Mouse (Mus musculus): ENCODE results near the gene Smim15. TPM values are rescaled to one million over a fixed set of nuclear protein-coding genes. Genes with fewer than 3 reads are reported as not detected.

Smim15 gene
- polyA plus RNA-seq (2015; fragmentation: Nextera tagmentation; extraction: Ambion mirVana): 47.4 and 50.6 TPM in 2 replicates

GRCm38 (mm10) chr13:108044222-108044941 is at the start of gene Smim15:
Gene Smim15, plus strand, starts transcription at chr13:108044446.
- Histone ChIP-seq H3K4me1 (ENCODE audit: control insufficient read depth, insufficient read depth, low read length) (peaks cover 15% of the 10 kb centered on the region), H3K9ac (ENCODE audit: low read depth, low read length) (peak within 1 kb of the TSS; percentile 98), H3K9me3 (ENCODE audit: control insufficient read depth, low read length) (no peaks in the 10 kb centered on the region), H3K27ac (ENCODE audit: low read length) (peak within 1 kb of the TSS; percentile 96), H3K27me3 (replicated peaks; ENCODE audit: control insufficient read depth, insufficient read depth, low read length) (no peaks in the 10 kb centered on the region), H3K4me3 (ENCODE audit: low read length) (peak within 1 kb of the TSS; percentile 86), H3K4me2 (ENCODE audit: low read depth, low read length) (peak within 1 kb of the TSS; percentile 70), H3K36me3 (ENCODE audit: control insufficient read depth, insufficient read depth, low read length) (no peaks in the 10 kb centered on the region)
- WGBS: under 1% methylated on average over 61 of the region's 71 CpGs
- peak; percentile 96 for ATAC-seq

GRCm38 (mm10) chr13:107995211-107995610 is 49.0 kb upstream of the Smim15 start:
- no peak overlapping the region for H3K27ac ChIP-seq (ENCODE audit: low read length)
- H3K27me3 ChIP-seq (replicated peaks; ENCODE audit: control insufficient read depth, insufficient read depth, low read length): no peaks in the 10 kb centered on the region
- H3K9me3 ChIP-seq (ENCODE audit: control insufficient read depth, low read length): no peaks in the 10 kb centered on the region
- ATAC-seq: no peak
- no peaks in the 10 kb centered on the region for H3K36me3 ChIP-seq (ENCODE audit: control insufficient read depth, insufficient read depth, low read length)
- H3K4me2 ChIP-seq (ENCODE audit: low read depth, low read length): no peak overlapping the region
- 74% methylated on average over 7 of the region's 7 CpGs for WGBS
- H3K9ac ChIP-seq (ENCODE audit: low read depth, low read length): no peak overlapping the region
- no peaks in the 10 kb centered on the region for H3K4me1 ChIP-seq (ENCODE audit: control insufficient read depth, insufficient read depth, low read length)
- no peak overlapping the region for H3K4me3 ChIP-seq (ENCODE audit: low read length)

GRCm38 (mm10) chr13:107996301-107996700 is 47.9 kb upstream of the Smim15 start:
- Histone ChIP-seq H3K36me3 (ENCODE audit: control insufficient read depth, insufficient read depth, low read length) (no peaks in the 10 kb centered on the region), H3K27ac (ENCODE audit: low read length) (no peak overlapping the region), H3K27me3 (replicated peaks; ENCODE audit: control insufficient read depth, insufficient read depth, low read length) (no peaks in the 10 kb centered on the region), H3K4me2 (ENCODE audit: low read depth, low read length) (no peak overlapping the region), H3K9ac (ENCODE audit: low read depth, low read length) (no peak overlapping the region), H3K4me3 (ENCODE audit: low read length) (no peak overlapping the region), H3K9me3 (ENCODE audit: control insufficient read depth, low read length) (no peaks in the 10 kb centered on the region), H3K4me1 (ENCODE audit: control insufficient read depth, insufficient read depth, low read length) (no peaks in the 10 kb centered on the region)
- no peak for ATAC-seq
- WGBS: 86% methylated on average over 3 of the region's 3 CpGs

GRCm38 (mm10) chr13:108007861-108008260 is 36.4 kb upstream of the Smim15 start:
- Histone ChIP-seq H3K27me3 (replicated peaks; ENCODE audit: control insufficient read depth, insufficient read depth, low read length) (no peaks in the 10 kb centered on the region), H3K9me3 (ENCODE audit: control insufficient read depth, low read length) (no peaks in the 10 kb centered on the region), H3K36me3 (ENCODE audit: control insufficient read depth, insufficient read depth, low read length) (no peaks in the 10 kb centered on the region), H3K4me1 (ENCODE audit: control insufficient read depth, insufficient read depth, low read length) (no peaks in the 10 kb centered on the region), H3K27ac (ENCODE audit: low read length) (no peak overlapping the region), H3K9ac (ENCODE audit: low read depth, low read length) (no peak overlapping the region), H3K4me3 (ENCODE audit: low read length) (no peak overlapping the region), H3K4me2 (ENCODE audit: low read depth, low read length) (no peak overlapping the region)
- 87% methylated on average over 4 of the region's 4 CpGs for WGBS
- no peak for ATAC-seq

- H3K9ac ChIP-seq (ENCODE audit: low read depth, low read length): no peak overlapping the region
- WGBS: 78% methylated on average over 8 of the region's 8 CpGs
- ATAC-seq: no peak
- H3K9me3 ChIP-seq (ENCODE audit: control insufficient read depth, low read length): no peaks in the 10 kb centered on the region
- no peak overlapping the region for H3K4me3 ChIP-seq (ENCODE audit: low read length)
- H3K27ac ChIP-seq (ENCODE audit: low read length): no peak overlapping the region
- H3K36me3 ChIP-seq (ENCODE audit: control insufficient read depth, insufficient read depth, low read length): no peaks in the 10 kb centered on the region
- H3K4me1 ChIP-seq (ENCODE audit: control insufficient read depth, insufficient read depth, low read length): 0 out of 2 replicates have a peak, but pooled peaks cover under 1% of the 10 kb centered on the region
- H3K27me3 ChIP-seq (replicated peaks; ENCODE audit: control insufficient read depth, insufficient read depth, low read length): no peaks in the 10 kb centered on the region
- no peak overlapping the region for H3K4me2 ChIP-seq (ENCODE audit: low read depth, low read length)
Observed at GRCm38 (mm10) chr13:108013110-108013509, 31.1 kb upstream of the Smim15 start.

GRCm38 (mm10) chr13:108013839-108014238 is 30.4 kb upstream of the Smim15 start:
- no peaks in the 10 kb centered on the region for H3K36me3 ChIP-seq (ENCODE audit: control insufficient read depth, insufficient read depth, low read length)
- WGBS: 64% methylated on average over 6 of the region's 6 CpGs
- no peak overlapping the region for H3K4me3 ChIP-seq (ENCODE audit: low read length)
- no peaks in the 10 kb centered on the region for H3K9me3 ChIP-seq (ENCODE audit: control insufficient read depth, low read length)
- H3K4me1 ChIP-seq (ENCODE audit: control insufficient read depth, insufficient read depth, low read length): 0 out of 2 replicates have a peak, but pooled peaks cover 3% of the 10 kb centered on the region
- no peaks in the 10 kb centered on the region for H3K27me3 ChIP-seq (replicated peaks; ENCODE audit: control insufficient read depth, insufficient read depth, low read length)
- no peak overlapping the region for H3K4me2 ChIP-seq (ENCODE audit: low read depth, low read length)
- no peak overlapping the region for H3K27ac ChIP-seq (ENCODE audit: low read length)
- no peak overlapping the region for H3K9ac ChIP-seq (ENCODE audit: low read depth, low read length)
- peak; percentile 49; the same call in 1 of the 2 replicates for ATAC-seq

GRCm38 (mm10) chr13:108015166-108015565 is 29.1 kb upstream of the Smim15 start:
- whole genome bisulfite sequencing: 82% methylated on average over 6 of the region's 6 CpGs

GRCm38 (mm10) chr13:108017349-108017748 is 26.9 kb upstream of the Smim15 start:
- Histone ChIP-seq H3K9me3 (ENCODE audit: control insufficient read depth, low read length) (no peaks in the 10 kb centered on the region), H3K4me3 (ENCODE audit: low read length) (no peak overlapping the region), H3K4me1 (ENCODE audit: control insufficient read depth, insufficient read depth, low read length) (0 out of 2 replicates have a peak, but pooled peaks cover 3% of the 10 kb centered on the region), H3K4me2 (ENCODE audit: low read depth, low read length) (no peak overlapping the region), H3K27me3 (replicated peaks; ENCODE audit: control insufficient read depth, insufficient read depth, low read length) (no peaks in the 10 kb centered on the region), H3K9ac (ENCODE audit: low read depth, low read length) (no peak overlapping the region), H3K36me3 (ENCODE audit: control insufficient read depth, insufficient read depth, low read length) (no peaks in the 10 kb centered on the region), H3K27ac (ENCODE audit: low read length) (no peak overlapping the region)
- ATAC-seq: peak; percentile 75
- 68% methylated on average over 6 of the region's 6 CpGs for WGBS

More at GRCm38 (mm10) chr13:108015166-108015565, 29.1 kb upstream of the Smim15 start:
- Histone ChIP-seq H3K4me2 (ENCODE audit: low read depth, low read length) (no peak overlapping the region), H3K9ac (ENCODE audit: low read depth, low read length) (no peak overlapping the region), H3K27ac (ENCODE audit: low read length) (no peak overlapping the region), H3K27me3 (replicated peaks; ENCODE audit: control insufficient read depth, insufficient read depth, low read length) (no peaks in the 10 kb centered on the region), H3K4me3 (ENCODE audit: low read length) (no peak overlapping the region), H3K9me3 (ENCODE audit: control insufficient read depth, low read length) (no peaks in the 10 kb centered on the region), H3K36me3 (ENCODE audit: control insufficient read depth, insufficient read depth, low read length) (no peaks in the 10 kb centered on the region), H3K4me1 (ENCODE audit: control insufficient read depth, insufficient read depth, low read length) (0 out of 2 replicates have a peak, but pooled peaks cover 3% of the 10 kb centered on the region)
- ATAC-seq: no peak

- no peaks in the 10 kb centered on the region for H3K27me3 ChIP-seq (replicated peaks; ENCODE audit: control insufficient read depth, insufficient read depth, low read length)
- ATAC-seq: no peak
- H3K9me3 ChIP-seq (ENCODE audit: control insufficient read depth, low read length): no peaks in the 10 kb centered on the region
- H3K4me1 ChIP-seq (ENCODE audit: control insufficient read depth, insufficient read depth, low read length): no peaks in the 10 kb centered on the region
- no peaks in the 10 kb centered on the region for H3K36me3 ChIP-seq (ENCODE audit: control insufficient read depth, insufficient read depth, low read length)
- 71% methylated on average over 3 of the region's 3 CpGs for WGBS
- no peak overlapping the region for H3K4me2 ChIP-seq (ENCODE audit: low read depth, low read length)
- H3K9ac ChIP-seq (ENCODE audit: low read depth, low read length): no peak overlapping the region
- H3K27ac ChIP-seq (ENCODE audit: low read length): no peak overlapping the region
- H3K4me3 ChIP-seq (ENCODE audit: low read length): no peak overlapping the region
Observed at GRCm38 (mm10) chr13:108025802-108026201, 18.4 kb upstream of the Smim15 start.
